Mouse (Mus musculus) left cerebral cortex, postnatal 4 days (tissue): ENCODE measurements around the gene Tepsin. TPM values are rescaled to one million over a fixed set of nuclear protein-coding genes. Genes with fewer than 3 reads are reported as not detected.

Experiments
- DNase-seq: peaks from one replicate; pipeline ENCODE4 v3.0.0-alpha.2; 2022
- intact Hi-C: fragments of 180-260 bp; cut with DNase I; formaldehyde crosslinking; loops from one replicate; pipeline ENCODE4 v1.15.1; 2025
- total RNA-seq, 2 experiments: library from RNA; stranded (reverse); gene quantifications; 2 replicates each; pipeline ENCODE4 v1.2.3; 2021

The Tepsin gene
- total RNA-seq, 2 experiments from 2014 or later, result 18.9 to 19.5 TPM

DNA sequence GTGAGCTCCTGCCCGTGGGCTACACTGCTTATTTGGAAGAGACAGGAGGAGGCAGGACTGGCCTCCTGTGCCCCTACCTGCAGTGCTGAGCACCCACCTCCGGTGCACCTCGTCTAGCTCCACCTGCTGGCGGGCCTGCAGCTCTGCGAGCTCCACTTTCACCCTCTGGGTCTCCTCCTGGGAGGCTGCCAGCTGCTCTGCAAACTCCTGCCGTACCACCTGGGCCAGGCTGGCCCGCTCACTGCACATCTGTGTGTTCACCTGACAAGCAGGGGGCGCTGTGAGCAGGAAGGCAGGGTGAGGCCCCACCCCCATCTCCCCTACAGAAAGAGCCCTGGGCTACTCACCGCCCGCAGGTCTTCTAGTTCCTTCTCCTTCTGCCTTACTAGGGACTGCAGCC is 33.2 kb downstream of the Tepsin start:
- intact Hi-C loops, result no loop called here
- peak; percentile 76 for DNase-seq

DNA sequence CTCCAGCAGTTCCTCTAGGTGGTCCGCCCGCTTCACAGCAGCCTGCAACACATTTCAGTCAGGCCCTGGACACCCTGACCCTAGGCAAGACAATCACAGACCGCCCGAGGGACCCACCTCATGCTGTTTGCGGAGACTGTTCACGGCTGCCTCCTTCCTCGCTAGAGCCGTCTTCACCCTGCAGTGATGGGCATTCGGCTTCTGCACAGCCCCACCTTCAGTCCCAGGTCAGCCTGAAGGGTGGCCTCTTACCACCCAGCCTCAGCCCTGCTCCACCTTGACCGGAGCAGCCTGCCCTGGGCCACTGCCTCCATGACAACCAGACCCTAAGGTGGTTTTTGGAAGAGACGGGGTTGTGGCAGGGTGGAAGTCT is 33.9 kb downstream of the Tepsin start:
- intact Hi-C loops, result no loop called here

DNA sequence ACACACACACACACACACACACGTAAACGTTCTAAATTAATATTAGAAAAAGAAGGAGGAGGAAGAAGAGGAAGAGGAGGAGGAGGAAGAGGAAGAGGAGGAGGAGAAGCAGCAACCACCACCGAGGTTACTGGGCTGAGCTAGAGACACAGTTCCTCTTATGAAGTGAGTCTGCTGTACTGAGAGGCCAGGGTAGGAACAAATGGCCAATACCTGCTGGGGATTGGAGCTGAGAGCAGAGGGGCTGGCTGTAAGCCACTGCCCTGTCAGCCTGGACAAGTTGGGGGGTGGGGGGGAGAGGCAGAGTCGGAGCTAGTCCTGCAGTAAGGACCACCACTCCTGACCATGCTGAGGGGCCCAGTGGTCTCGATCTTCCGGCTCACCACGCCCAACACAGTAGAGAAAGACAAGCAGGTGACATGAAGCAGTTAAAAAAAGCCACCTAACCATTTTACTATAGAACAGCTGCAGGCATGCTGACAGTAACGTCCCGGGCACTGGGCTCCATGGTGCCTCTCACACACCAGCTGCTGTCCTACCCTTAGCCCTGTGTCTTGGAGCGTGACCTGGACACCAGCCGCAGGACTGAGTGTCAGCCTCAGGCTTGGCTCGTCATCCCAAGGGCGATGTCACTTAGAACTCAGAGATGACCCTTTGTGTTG is 34.4 kb downstream of the Tepsin start:
- DNase-seq, result no peak
- intact Hi-C loops, result no loop called here

More for the DNA sequence above, 33.9 kb downstream of the Tepsin start:
- no peak for DNase-seq

DNA sequence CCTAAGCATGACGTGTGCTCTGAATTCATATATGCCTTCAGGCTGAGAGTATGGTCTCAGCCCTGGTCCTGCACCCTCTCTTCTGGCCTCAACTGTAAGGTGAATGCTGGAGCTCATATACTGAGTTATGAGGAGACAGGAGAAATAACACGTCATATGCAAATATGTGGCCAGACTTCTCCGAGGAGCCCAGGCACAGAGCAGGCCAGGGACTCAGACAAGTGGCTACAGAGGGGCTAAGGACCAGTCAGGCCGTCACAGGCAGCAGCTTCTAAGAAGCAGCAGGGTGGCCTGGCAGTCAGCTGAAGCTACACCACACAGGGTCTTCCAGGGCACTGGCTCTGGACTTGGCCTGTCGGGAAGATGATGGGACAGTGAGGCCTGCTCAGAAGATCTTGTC is 35.2 kb downstream of the Tepsin start:
- DNase-seq, result no peak
- intact Hi-C loops, result no loop called here

DNA sequence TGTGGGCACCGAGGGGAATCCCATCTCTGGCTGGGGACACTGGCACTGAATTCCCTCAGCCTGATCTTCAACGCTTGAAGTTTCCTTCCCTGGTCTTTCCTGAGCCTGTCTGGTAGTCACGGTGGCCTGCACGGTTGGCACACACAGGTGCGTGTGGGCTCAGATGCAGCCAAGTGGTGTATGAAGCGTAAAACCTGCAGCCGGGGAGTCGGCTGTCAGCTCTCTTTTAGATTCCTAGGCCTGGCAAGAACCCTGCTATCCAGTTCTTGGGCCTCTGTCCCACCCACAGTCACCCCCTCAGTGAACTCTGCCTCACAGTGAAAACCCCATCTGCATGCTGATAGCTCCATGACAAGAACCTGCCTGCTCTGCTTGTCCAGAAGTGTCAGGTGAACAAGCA is 37.9 kb downstream of the Tepsin start:
- intact Hi-C loops, result no loop called here
- DNase-seq, result no peak

DNA sequence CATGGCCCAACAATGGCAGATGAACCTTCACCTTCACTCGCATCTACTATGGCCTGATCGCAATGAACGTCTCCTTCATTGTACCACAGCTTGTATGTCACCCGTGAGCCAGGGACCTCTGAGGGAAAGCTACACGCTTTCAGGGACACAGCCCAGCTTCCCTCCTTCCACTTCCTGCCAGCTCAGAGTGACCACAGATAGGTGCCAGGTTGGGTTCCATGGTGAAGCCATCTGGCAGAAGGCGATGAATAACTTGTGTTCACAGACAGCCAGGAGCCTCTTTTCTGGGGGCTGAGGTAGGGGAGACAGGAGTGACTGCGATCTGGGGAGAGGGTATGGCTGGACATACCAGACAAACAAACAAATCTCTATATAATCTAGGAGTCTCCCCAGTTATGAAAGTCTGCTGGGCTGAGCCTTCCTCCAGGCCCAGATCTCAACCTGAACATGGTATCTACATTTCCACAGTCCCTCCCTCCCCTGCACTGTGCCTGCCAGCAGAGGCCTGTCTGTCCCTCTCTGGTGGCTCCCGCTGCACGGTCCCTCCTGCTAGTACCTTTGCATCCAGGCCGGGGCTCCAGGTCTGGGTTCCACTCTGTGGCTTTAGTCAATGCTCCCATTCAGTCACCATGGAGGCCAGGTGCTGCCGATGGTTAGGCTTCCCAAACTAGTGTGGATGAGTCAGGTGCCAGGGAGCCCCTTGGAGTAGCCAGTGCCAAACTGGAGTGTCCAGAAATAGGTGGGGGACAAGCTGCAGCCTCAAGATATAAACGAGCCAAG is 42.4 kb downstream of the Tepsin start:
- no peak for DNase-seq

DNA sequence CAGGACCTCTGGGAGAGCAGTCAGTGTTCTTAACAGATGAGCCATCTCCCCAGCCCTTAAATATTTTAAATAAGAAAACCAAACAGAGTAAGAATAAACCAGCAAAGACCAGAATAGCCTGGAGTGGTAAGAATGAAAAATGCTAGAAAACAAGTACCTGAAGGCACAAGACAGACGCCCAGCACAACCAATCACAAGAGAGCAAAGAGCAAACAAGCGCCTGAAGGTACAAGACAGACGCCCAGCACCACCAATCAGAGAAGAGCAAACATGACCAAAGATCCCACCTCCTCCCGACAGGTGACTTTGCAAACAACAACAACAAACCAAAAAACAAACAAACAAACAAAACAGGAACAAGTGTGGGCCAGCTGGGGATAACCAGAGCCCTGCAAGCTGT is 44.7 kb downstream of the Tepsin start:
- intact Hi-C loops, result no loop called here
- DNase-seq, result no peak

More for the DNA sequence above, 42.4 kb downstream of the Tepsin start:
- intact Hi-C loops, result no loop called here

DNA sequence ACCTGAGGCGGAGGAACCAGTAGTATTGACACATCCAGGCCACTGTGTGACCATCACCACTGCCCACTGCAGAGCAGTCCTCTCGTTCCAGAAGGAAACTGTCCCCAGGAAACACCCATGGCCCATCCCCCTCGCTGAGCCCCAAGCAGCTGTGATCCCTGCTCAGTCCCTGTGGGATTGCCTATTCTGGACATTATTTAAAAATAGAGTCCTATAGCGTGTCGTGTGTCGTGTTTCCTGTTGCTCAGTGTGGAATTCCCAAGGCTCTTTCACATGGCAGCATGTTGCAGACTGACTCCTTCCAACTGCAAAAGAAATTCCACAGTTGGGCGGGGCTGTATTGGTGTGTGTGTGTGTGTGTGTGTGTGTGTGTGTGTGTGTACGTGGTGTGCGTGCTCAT is 46.3 kb downstream of the Tepsin start:
- no peak for DNase-seq
- intact Hi-C loops, result no loop called here

DNA sequence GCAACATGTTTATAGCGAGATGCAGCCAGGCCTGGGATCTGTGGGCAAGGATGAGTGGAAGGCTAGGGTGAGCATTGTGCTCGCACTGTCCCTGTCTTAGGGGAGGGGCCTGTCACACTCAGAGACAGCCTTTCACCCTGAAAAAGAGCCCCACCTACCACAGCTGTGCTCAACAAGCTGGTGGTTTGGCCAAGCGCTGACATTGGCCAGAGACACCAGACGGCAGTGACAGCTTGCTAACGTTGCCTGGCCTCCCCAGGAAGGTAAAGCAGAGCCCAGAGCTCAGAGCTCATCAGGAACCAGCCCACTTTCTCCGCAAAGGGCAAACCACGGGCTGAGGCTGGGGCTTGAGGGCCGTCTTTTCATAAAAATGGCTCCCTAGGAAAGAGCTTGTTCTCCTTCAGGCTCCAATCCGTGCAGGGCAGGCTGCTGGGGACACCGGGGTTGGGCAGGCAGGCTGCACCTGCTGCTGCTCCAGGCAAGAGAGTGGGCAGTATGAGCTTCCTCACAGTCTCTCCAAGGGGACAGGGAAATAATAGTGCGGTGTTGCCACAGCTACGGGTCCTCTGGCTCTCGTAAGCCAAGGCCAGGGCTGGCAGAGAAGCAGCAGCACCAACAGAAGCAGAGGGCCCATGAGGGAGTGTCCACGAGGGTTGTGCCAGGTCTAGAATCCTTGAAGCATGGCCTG is 47.3 kb downstream of the Tepsin start:
- intact Hi-C loops, result no loop called here
- peak; percentile 88 for DNase-seq

DNA sequence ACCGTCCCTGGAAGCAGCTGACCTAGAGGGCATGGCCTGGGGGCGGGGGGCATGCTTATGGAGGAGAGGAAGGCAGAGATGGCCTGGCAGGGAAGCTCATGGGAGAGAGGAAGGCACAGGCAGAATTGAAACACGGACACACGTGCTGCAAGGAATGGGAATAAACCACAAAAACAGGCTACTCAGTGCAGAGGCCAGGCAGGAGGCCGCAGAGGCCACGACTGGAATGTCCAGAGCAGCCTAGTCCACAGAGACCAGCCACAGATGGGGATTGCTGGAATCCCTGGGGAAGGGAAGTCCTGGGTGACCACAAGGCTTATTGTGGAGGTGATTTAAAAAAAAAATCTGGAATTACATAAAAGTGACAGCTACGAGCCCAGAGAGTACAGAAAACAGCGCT is 49.5 kb downstream of the Tepsin start:
- intact Hi-C loops, result no loop called here
- no peak for DNase-seq

DNA sequence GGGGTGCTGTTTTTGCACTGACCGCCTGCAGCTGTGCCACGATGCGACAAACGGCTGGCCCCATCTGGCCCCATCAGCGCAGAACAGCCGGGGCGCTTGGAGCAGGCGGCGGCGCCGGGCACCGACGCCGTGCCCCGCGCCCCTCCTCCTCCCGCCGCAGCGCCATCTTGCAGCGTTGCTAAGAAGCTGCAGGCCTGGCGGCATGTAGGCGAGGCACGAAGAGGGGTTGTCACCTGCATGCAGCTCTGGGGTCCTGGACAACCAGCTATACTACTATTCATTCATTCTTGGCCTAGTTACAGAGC is 50.3 kb downstream of the Tepsin start:
- DNase-seq, result peak; percentile 79
- intact Hi-C loops, result no loop called here

DNA sequence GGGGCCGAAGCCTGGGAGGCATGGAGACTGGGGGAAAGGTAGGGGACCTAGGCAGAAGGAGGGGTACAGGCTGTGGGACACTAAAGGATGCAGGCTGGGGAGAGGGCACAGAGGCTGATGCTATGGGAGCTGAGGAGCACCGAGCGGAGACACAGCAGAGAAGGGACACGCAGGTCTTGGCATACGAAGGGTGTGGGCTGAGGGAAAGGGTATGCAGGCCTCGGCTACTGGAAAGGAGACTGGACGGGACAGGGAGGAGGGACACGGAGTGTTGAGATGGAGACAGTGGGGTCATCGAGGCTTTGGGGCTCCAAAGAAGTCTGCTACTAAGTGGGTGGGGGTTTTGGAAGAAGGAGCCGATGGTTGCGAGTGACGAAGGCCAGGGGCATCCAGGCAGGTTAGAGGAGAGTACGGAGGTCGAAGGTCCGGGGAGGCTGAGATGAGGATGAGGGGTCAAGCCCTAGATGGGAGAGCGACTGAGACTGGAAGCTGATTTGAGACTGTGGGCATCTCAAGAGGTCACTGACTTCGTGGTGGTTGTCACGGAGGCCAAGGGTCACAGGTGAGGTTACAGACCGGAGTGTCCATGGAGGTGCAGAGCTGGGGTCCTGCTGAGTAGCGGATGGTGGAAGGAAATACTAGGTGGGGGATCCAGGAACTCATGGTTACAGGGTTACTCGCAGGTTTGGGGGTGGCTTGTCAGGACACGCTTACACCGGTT is 50.8 kb downstream of the Tepsin start:
- intact Hi-C loops, result no loop called here
- no peak for DNase-seq

DNA sequence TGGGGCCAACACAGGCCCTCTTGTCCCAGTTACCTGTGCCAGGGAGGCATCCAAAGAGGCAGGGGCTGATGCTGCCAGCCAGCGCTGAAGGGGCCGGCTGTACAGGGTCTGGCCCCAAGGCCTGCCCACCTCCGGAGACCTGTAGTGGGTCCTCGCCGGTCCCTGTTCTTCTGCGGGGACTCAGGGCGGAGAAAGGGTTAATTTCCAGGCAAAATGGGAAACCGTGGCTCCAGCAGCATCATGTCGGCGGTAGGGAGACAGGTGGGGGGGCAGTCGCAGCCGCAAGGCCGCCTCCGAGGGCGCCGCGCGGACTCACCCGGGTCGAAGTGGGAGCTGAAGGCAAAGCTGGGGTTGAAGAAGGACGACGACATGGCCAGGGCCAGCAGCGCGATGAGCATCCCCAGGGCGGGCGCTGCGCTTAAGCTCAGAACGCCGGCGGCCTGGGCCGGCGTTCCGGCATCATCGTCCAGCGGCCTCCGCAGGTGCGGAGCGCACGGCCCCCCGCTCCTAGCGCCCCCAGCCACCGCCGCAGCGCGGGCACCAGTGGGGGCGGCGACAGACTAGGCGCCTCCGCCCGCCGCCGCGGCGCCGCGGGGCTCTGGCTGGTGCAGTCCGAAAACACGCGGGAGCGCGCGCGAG is 51.9 kb downstream of the Tepsin start, which contains the start of gene Aatk:
Aatk (minus strand) TSS at position 615 of the 639 bp plus-strand sequence.
- intact Hi-C loops, result no loop called here
- peak; percentile 46 for DNase-seq

DNA sequence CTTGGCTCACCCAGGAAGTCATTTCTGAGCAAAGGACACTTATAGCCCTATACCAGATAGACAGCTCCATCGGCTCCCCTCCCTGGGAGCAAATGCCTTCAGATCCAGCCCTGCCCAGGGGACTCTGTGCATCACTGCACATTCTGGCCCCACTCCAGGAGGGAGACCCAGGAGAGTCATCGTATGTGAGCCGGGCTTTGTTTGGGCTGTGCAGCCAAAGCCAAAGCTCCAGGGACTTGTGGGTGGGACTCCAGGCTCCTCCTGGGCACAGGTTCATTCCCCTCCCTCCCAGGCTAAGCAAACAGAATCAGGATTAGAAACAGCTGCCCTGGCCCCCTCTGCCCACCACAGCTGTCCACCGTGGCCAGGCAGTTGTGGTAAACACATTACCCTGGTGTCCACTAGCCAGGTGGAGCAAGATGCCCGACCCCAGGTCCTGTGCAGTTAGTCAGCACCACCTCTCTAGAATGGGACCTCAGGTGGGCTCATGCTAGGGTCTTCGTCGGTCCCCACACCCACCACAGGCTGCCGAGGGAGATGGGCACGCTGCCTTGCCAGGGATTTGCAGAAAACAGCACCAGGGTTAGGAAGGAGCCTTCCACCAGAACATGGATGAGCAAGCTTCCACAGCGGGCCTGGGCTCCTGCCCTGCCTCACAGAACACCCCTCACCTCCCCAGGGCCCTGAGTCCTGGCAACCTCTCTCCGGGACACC is 52.5 kb downstream of the Tepsin start:
- intact Hi-C loops, result no loop called here

DNA sequence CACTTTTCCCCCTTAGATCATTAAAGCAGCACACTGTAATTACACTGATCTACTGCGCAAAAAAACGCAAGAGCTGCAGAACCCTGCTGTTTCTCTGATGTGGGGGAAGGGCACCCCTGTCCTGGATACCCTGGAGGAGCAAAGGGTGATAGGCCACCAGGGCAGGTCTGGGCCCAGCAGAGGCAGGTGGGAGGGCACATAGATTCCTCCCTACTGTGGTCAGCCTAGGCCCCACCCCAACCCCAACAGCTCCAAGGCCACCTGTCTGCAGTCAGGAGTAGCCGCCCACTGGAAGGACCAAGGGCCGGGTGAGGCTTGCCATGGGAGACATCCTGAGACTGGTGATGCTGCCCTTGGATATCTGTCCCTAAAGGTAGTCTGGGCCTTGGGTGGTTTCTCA is 53.2 kb downstream of the Tepsin start:
- no peak for DNase-seq
- intact Hi-C loops, result no loop called here

More for the DNA sequence above, 52.5 kb downstream of the Tepsin start:
- peak; percentile 73 for DNase-seq

DNA sequence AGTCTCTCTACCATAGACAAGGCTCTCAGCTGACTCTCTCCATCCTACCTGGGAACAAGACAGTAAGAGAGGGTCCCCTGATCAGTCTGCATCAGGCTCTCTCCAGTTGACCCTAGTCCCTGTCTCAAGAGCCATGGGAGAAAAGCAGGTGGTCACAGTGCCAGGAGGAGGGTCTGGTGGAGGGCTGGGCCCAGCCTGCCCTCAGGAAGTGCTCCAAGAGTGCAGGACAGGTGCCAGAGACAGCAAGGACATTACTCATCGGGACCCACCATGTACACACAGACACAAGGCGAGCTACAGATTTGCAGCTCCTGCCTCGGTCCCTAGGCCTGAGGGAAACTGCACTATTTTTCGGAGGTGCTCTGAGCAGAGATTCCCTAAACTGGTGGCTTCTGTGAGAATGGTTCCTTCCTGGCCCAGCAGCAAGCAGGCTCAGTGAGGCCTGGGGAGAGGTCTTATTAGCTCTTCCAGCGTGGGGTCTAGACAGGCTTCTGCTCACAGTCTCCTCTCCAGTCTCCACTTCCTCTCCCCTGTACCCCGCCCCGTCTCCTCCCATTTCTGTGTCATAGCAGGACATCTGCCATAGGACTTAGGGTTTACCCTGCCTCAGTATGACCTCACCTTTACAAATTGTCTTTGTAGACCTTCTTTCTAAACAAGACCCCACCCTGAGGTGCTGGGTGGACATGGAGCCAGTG is 56.2 kb downstream of the Tepsin start:
- intact Hi-C loops, result no loop called here
- no peak for DNase-seq

DNA sequence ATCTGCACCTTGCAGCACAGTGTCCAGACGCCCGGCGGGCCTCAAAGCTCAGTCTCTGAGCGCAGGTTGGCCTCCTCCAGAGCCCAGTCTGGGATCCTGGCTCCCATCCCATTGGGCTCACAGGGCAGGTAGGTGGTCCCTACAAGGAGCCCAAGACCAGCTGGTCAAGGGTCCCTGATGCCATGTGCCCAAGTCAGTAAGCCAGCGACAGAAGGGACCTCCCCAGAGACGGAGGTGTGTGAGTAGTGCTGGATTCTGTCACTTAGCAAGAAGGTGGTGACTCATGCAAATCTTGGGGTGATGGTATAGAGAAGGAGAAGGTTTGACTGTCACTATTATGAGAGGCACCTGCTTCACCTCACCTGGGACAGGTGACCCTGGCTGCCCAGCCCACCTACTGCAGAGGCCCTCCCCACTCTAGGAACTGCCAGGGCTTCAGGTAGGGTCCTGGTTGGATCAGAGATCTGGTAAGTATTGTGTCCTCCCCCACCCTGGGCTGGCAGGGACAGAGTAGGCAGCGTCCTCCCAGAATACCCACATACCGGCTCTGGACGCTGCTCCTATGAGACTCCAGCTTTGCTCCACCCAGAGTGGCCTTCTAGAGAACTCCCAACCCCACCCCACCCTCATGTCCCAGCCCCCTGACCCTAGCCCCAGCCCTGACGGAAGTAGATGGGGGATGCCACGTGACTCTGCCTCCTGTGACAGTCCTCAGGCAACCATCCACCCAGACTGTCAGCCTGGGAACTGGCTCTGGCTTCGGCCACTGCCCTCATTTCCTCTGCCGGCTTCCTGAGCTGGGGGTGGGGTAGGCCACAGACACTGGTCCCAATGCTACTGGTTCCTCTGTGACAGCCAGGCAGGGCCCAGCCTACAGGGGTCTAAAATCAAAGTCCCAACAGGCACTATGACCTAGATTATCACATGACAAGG is 57.1 kb downstream of the Tepsin start:
- DNase-seq, result no peak

More for the DNA sequence above, 57.1 kb downstream of the Tepsin start:
- intact Hi-C loops, result no loop called here
